Mouse (Mus musculus) thymus, postnatal 10 days (tissue): ENCODE results near the gene Cpa2.

Experiments used
- DNase-seq, 2 experiments: peaks; one replicate each; pipeline ENCODE4 v3.0.0; 2021; ENCODE audit warnings: low spot score in 2 of 2

The Cpa2 gene

DNA sequence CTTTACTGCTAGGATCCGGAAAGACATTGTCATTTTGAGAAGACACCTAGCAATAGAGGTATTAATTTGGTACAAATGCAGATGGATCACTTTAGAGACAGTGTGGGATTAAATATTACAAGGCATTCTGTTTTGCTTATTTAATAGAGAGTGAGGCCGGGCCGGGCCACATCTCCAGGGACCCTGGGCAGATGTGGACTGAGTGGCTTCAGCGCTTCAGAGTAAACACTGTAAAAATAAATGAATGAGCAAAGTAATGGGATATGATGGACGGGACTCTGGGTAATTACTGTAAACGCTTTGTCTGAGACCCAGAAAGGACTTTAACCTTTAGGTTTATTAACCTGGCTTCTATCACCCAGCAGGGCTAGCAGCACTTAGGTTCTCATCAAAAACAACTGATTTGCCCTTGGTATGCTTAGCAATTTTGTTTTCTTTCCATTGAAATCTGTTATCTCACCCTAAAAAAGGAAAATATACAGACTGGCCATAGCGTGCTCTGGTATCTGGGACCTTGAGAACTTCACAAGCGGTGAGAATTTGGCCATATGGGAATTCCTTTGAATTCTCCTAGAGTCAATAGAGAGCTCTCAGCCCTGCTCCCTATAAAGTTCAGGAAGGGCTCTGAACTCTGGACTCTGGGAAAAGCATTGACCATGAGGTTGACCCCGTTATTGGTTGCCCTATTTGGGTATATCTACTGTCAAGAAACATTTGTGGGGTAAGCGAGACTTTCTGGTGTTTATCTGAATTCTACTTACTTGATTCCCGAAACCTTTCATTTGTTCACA is at the start of gene Cpa2:
Gene Cpa2, plus strand, starts transcription at position 574 of the 791 bp plus-strand sequence.
- DNase-seq: no peak

DNA sequence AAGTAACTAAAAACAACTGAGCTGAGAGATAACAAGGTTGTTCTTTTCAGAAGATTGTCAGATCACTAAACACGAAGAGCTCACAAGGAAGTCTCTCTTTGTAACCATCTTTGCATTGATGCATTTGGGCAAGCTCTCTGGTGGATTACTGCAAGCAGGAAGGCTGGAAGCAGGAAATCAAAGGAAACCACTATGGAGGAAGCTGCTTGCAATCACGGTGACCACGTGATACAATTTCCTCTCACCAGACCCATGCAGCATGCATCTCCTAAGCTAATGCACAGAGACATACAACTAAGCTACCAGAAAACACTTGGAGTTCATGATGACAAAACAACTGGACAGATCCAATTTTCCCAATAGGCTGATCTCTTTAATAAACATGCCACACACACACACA is 42.3 kb upstream of the Cpa2 start:
- DNase-seq: no peak

DNA sequence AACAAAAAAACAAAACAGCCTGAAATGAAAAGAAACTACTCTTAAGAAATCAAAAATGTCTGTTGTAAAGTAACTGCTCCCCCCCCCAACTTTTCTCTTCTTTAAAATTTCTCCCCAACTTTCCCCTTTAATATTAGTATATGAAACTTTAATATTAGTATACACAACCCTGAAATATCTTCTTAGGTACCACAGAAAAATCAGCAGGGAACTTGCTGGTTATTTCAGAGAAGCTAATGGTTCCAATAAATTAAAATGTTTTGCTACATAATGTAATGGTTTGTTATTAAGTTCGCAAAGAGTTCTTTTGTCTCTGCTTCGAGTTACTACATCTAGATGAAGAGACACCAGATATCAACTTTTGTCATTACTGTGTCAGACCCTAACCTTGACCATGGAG is 32.6 kb upstream of the Cpa2 start:
- DNase-seq: no peak

DNA sequence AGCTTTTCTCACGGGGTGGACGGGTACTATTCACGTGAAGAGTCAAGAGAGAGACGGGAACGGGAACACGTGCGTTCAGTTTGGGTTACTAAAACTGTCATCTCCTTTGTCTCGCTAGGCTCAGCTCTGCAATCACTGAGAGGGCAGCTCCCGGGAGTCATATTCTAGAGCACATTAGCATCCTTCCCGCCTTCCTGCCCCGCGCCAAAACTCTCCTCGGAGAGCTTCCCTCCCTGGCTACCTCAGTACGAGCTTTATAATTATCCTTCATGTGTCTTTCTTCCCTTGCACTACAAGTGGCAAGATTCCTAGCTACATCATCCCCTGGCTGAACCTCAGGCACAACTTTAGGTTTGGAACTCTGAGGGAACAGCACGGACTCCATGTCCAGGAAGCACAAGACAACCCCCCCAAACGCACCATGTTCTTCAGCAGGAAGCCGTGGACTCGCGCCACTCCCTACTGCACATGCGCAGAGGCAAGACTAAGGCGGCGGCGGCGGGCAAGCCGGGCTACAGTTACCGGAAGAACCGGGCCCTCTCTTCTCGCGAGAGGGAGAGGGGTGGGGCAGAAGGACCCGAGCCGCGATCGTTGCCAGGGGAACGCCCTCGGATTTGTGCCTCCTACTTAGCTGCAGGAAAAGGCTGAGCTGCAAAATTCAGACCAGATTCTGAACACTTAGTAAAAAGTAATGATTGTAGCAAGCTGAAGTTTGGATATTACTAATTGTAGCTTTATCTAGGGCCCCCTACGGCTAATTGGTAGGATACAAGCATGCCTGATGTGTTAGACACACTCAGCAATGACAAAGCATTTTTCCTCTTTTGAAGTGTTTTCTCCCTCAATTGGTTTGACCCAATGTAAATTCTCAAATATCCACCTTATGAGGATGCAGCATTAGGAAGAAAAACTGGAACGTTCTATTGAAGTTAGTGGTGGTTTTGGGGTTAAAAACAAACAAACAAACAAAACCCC is 31.8 kb upstream of the Cpa2 start, which contains the start of the genes Tmem209 and Ssmem1:
Gene Tmem209, minus strand, starts transcription at position 519 of the 975 bp plus-strand sequence.
Gene Ssmem1, plus strand, starts transcription at position 585 of the 975 bp plus-strand sequence.
- DNase-seq: peak; percentile 99

DNA sequence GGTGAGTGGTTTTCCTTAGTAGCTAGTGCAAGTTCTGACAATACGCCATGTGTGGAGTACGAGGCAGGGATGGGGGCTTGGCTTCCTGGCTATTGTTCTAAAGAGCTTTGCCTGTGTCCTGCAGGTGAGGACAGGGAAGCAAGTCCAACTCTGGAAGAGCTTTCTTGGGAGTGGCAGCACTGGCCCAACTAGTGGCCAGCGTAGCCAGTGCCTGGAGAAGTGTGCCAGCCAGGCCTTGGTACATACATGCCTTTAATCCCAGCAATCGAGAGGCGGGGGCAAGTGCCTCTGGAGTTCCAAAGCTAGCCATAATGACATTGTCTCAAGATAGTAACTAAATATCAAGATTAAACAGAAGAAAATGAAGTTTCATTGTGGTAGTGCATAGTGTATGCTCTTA is 31.1 kb upstream of the Cpa2 start:
- DNase-seq: no peak

DNA sequence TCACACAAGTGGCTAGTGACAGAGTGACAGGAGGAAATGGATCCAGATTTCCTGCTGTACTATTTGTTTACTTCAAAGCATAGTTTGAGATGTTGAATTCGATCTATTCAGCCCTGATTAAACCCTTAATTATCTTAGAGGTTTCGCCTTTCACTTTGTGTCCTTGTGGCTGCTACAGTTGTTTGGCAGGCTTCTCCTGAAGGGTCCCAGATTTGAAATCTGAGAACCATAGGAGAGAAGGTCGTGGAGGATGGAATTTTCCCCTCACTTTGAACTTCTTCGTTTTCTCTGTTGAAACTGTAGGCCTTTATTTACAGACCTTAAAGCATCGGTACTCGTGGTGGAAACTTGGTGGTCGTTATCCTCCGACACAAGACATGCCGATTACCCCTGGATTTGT is 27.1 kb upstream of the Cpa2 start:
- DNase-seq: no peak

DNA sequence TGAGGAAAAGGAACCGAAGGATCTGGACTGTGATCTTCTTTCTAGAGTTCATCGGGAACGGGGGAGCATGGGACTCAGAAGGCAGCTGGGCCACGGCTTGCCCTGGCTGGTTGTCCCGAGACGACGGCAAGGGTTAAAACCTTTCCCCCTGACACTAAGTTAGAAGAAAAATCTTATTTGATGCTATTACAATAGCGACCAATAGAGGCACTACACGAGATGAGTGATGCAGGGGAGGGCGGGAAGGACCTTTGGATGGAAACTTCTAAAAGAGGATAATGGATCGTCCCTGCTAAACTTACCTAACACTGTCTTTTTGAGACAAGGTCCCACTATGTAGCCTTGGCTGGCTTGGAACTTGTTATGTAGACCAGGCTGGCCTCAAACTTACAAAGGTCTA is 21.0 kb upstream of the Cpa2 start:
- no peak for DNase-seq

DNA sequence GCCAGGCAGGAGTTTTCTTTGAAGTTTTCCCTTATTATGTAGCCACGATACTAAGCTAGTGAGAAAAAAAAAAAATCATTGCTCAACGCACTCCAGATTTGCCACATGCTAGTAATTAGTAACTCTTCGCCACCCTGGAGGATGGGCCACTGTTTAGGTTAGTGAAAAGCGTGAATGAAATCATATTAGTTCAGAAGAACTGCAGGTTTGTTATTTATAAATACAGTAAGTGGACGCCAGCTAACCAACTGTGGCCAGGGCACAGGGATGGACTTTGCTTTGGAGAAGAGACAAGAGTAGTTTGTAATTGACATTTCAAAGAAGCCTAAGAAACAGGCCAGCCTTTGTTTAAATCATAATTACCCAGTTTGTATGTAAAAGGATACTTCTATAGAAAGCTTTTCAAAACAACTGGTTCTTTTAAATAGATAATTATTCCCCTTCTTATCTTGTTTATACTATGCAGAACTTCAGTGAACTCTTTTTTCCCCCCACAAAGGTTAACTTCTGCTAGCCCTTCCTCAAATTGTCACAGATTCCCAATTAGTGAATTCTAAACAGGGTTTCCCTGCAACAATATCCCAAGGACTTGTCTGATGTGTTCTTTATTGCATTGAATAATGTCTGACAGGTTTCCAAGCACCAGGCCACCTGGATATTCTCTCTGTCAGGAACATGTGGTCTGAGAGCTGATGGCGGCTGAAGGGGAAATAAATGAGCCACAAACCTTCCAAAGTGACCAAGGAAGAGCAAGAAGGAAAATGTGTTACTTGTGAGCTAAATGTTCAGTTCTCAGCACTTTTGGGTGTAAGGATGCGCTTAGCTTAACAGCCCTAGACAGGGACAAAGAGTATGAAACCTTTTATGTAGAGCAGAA is 15.7 kb upstream of the Cpa2 start:
- no peak for DNase-seq

DNA sequence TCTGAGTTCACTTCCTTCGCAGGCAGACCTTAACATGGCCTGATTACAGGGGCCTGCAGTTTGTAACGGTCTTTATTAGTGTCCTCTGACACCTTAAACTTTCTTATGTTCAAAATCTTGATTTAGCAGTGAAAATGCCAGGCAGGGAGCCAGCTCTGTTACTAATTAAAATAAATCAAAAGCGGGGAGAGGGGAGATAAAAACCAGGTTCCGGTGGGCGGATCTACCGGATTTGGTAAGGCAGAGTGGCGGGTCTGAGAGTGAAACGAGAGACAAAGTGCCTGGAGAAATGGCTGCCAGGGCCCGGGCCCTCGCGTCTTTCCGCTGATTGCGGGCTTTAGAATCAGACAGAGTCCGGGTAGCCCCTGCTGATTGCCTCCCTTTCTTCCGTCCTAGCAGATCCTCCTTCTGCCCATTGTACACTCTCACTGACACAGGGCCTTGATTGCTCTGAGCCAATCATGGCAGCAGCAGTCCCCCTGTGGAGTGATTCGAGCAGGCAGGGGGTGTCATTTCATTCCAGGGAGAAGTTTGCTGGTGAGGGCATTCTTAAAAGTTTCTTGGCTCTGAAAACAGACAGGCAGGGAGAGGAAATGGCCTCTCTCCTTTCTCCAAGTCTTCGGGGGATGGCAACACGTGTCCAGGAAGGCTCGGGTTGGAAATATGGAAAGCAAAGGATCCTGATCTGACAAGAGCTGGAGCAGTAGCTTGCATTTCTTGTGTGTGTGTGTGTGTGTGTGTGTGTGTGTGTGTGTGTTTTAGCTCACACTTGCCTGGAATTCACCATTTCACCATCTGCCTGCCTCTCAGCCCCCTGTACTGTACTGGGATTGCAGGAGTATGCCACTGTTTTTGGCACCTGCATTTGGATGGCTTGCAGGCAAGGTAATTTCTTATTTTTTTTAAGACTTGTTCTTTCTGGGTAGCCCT is 14.5 kb upstream of the Cpa2 start:
- DNase-seq: no peak

DNA sequence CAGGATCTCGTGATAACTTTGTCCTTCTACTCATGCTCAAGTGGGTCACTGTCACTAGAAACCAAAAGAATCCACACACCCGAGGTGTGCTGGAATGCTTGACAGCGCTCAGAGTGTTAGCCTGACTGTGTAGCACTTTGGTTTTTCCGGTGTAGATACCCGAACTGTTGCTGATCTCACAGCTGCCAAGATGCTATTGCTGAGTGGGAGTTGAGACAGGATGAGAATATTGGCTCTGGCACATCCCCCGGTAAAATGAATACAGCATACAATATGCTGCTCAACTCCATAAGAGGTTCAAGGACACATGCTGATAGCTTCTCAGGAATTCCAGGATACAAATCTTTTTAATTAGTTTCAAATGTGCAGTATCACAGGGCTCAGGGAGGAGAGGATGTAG is 12.6 kb upstream of the Cpa2 start:
- no peak for DNase-seq

DNA sequence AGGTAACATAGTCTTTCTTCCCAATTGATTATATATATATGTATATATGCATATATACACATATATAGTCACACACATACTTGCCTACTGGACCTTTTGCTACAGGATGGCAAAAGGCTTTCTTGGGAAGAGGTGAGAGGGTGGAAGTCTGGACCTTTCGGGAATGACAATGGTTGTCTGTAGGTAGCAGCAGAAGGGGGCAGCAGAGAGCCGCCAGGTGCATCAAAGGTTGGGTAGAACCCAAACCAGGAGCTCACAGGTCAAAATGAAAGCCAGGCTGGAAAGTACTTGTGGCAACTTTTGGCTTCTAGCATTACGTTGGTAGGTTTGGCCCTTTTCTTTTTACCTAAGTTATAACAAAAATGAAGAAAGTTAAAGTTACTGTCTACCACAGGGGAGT is 6.0 kb upstream of the Cpa2 start:
- no peak for DNase-seq

DNA sequence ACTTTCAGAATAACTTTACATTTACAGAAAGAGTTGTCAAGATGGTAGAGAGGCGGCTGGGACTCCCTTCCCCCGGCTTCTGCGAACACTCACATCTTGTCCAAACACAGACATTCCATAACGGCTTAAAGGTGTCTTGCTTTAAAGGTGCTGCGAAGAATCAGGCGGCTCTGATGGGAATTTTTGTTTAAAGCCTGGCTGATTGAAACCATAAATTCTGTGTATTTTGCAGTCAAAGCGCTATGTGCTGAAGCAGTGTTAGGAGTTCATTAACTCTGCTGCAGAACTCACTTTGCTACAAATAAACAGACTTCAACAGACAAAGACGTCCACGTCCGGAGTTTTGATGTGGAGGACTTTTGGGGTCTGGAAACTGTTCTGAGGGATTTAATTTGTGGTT is 3.1 kb upstream of the Cpa2 start:
- no peak for DNase-seq

DNA sequence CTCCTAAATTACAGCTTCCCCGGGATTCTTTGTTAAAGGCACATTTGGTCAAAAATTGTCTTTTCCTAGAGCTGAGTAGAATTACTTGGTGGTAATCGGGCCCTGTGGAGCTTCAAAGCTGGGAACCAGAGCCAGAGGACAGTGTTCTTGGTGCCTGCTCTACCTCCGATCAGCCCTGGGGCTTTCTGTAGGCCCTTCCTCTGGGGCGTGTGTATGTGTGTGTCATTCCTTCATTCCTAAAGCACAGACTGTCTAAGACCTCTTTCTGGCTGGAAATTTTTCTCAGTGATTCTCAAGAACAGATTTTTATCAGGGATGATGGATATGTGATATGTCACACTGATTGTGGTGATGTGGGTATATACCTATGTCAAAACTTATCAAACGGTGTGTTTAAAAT is 2.6 kb upstream of the Cpa2 start:
- DNase-seq: no peak

DNA sequence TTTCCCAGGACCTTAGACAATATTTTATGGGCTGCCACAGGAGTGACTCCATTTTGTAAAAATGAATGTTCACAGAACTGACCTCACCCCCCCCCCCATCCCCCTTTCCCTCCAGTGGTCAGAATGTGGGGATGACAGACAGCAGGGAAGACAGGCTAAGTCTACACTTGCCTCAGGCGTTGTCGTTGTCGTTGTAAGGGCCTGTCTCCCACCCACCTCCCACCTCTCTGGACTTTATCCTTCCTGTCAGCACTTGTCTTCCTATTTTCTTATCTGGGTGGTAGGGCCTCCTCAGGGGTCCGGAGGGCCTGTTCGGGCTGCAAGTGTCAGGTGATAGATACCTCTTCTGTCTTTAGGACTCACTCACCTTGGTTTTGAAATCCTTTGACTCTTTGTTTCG is 895 bp downstream of the Cpa2 start:
- no peak for DNase-seq

DNA sequence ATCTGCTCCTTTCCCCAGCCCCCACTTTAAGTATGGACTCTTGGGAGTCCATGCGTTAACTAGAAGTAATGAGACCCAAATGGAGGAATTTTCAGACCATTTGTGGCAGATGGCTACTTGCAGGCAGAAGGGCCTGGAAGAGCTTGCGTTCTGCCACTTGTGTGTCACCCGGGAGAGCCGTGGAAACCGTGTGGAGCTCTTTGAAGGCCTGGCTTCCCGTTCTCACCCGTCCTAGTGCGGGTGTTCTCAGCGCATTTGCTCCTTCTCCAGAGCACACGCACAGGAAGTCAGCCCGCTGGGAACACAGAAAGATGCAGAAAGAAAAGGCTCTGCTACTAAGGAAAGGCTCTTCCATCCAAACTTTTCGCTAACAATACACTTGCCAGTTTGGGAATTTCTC is 1.7 kb downstream of the Cpa2 start:
- DNase-seq: no peak

DNA sequence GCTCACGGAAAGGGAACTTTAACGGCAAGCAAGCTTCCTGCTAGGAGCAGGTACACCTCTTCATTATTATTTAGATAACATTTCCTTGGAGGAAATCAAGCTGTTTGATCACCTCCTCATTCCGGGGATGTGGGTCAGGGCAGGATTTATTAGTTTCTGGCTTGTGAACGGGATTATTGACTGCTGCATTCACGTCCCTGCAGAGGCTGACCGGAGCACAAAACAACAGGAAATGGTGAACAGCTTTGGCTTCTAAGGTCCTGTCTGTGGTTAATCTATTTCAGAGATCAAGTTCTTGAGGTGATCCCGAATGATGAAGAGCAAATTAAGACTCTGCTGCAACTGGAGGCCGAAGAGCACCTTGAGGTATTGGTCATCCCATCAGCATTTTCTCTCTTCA is 2.5 kb downstream of the Cpa2 start:
- no peak for DNase-seq

DNA sequence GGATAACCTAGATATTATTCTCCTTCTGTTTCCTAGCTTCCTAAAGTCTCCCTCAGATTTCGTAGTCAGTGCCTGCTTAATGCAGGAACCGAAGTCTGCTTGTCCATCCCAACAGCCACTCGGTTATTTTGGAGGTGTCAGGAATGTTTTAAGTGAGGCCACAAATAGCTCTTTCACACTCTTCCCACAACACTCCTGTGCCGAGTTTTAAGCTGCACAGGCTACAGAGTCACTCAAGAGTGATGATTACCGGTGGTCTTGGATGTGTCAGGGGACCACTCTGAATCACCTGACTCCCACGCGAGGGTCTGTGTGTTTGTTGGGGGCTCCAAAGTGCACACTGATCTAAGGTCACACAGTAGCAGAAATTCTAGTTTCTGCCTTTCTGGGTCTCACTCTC is 4.3 kb downstream of the Cpa2 start:
- DNase-seq: no peak

DNA sequence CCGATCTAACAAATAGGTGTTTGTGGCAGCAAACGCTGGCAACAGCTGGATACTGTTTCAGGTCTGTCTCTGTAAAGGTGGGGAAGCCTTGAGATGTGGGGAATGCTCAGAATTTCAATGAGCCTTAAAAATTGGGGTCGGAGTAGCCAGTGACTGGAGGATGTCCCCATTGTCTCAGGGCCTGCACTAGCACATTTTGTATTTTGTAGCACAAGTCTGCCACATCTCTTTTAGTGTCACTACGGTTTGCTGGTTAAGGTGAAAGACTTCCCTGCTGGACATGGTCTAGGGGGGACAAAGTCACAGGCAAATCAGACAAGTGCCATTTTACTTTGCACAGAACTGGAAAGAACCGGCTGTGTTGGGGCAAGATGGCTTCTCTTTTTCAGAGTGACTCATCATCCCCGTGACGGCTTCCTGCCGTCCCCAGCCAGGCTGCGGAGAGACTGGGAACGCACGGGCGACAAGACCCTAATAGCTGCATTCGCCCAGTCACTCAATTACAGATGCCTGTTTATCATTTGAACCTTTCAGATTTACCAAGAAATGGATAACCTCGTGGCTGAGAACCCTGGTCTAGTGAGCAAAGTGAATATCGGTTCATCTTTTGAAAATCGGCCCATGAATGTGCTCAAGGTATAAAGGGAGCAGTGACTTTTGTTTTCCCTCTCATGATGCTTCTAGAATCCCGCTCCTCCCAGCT is 5.3 kb downstream of the Cpa2 start:
- peak in 1 of 2 experiments; percentile 6 for DNase-seq

DNA sequence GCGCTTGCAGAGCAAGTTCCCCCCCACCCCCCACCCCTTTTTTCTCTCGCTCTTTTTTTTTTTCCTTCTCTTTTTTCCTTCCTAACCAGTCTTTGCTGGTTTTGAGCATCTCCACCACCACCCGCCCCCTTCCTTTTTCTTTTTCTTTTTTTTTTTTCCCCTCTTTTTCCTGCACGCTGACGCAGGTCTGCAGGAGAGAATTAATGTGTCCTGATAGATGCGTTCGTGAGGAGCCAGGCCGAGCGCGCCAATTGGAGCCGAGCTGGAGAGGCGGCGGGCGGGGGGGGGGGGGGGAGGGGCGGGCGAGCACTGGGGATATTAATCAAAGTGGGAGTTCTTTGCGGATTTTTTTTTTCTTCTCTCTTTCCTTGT is 5.9 kb downstream of the Cpa2 start:
- DNase-seq: no peak

DNA sequence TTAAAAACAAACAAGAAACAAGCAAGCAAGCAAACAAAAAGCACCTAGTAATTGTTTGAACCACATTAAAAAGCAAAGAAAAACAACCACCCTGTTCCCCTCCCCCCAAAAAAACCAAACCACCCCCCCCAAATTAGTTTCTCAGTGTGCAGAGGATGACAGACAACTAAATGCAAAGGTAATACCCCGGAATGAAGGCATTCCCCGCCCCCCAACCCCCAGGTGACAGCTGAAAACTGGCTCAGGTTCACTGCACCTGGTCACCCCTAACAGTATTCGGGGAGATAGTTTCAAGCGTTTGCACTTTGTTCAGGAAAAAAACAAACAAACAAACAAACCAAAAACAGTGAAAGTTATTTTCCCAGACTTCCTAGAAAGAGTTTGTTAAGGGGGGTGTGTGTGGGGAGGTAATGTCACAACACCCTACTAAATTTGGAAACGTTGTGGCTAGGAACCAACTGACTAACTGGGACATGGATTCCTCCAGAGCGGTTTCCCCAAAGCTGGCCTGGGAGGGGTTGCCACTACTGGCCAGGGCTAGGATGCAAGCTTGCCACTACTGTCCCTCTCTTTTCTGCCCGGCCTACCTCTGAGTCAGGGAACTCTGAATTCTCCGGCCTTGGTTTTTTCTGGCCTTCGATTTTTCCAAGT is 6.4 kb downstream of the Cpa2 start:
- no peak for DNase-seq
